Mouse (Mus musculus) liver, embryonic 14.5 days (tissue): ENCODE results near the gene Dnaaf2. TPM values are rescaled to one million over a fixed set of nuclear protein-coding genes. Genes with fewer than 3 reads are reported as not detected.

ENCODE experiments used
- ATAC-seq: fragments of 200-750 bp; cut with Nextera tagmentation; 2 replicates; pipeline ENCODE4 v1.8.0; 2017; ENCODE audit warnings: moderate number of reproducible peaks, mild to moderate bottlenecking, moderate library complexity; ENCODE audit not compliant: insufficient read depth
- DNase-seq, 3 experiments: peaks; one replicate each; pipeline ENCODE4 v3.0.0-alpha.2; 2012 to 2013; ENCODE audit warnings: low read depth in 3 of 3, low spot score in 3 of 3
- H3K27ac ChIP-seq: fragments of 300-500 bp; sonication (generic); 2 replicates; pipeline ENCODE4 v1.5.1; 2014; ENCODE audit warnings: moderate library complexity, mild to moderate bottlenecking, control low read depth, inconsistent platforms
- H3K27me3 ChIP-seq: fragments of 300-500 bp; sonication (generic); 2 replicates; pipeline ENCODE4 v1.6.1; 2014; ENCODE audit warnings: mild to moderate bottlenecking, low read length, moderate library complexity; ENCODE audit not compliant: control insufficient read depth, insufficient read depth
- H3K36me3 ChIP-seq: fragments of 300-500 bp; sonication (generic); replicated peaks from 2 replicates; pipeline ENCODE4 v1.6.1; 2014; ENCODE audit warnings: low read depth; ENCODE audit not compliant: control insufficient read depth, insufficient read depth
- H3K4me1 ChIP-seq, 2 experiments: fragments of 200-500 bp in 1 of 2; fragments of 300-500 bp in 1 of 2; sonication (generic) in 1 of 2; replicated peaks; 2 replicates each; pipeline ENCODE4 v1.6.1; 2012 to 2014; ENCODE audit warnings: antibody characterized with exemption in 1 of 2, inconsistent platforms in 1 of 2, low read length in 1 of 2; ENCODE audit not compliant: control insufficient read depth in 2 of 2, insufficient read depth in 2 of 2
- H3K4me2 ChIP-seq: fragments of 300-500 bp; sonication (generic); 2 replicates; pipeline ENCODE4 v1.6.1; 2014; ENCODE audit warnings: low read depth, mild to moderate bottlenecking, control low read depth, moderate library complexity
- H3K4me3 ChIP-seq, 2 experiments: fragments of 200-500 bp in 1 of 2; fragments of 300-500 bp in 1 of 2; sonication (generic) in 1 of 2; 2 replicates each; pipeline ENCODE4 v1.5.1; 2012 to 2014; ENCODE audit warnings: low read depth in 2 of 2, low read length in 2 of 2, mild to moderate bottlenecking in 2 of 2, control low read depth in 1 of 2, inconsistent platforms in 1 of 2, moderate library complexity in 1 of 2; ENCODE audit not compliant: insufficient read depth in 1 of 2
- H3K9ac ChIP-seq: fragments of 300-500 bp; sonication (generic); replicated peaks from 2 replicates; pipeline ENCODE4 v1.6.1; 2014; ENCODE audit warnings: mild to moderate bottlenecking, control low read depth, moderate library complexity
- H3K9me3 ChIP-seq: fragments of 300-500 bp; sonication (generic); 2 replicates; pipeline ENCODE4 v1.6.1; 2016; ENCODE audit warnings: low read length, mixed read lengths; ENCODE audit not compliant: control insufficient read depth
- CTCF ChIP-seq: IDR thresholded peaks from 2 replicates; pipeline ENCODE4 v1.5.1; 2016; ENCODE audit warnings: antibody characterized with exemption, low read depth, control low read depth
- EP300 ChIP-seq: IDR thresholded peaks from 2 replicates; pipeline ENCODE4 v1.6.1; 2016; ENCODE audit warnings: antibody characterized with exemption, low read depth
- WGBS: fragments of 180-500 bp; shearing (Covaris S2); extraction: QIAGEN DNeasy Blood & Tissue Kit; methylation state at CpG from one replicate; pipeline ENCODE4 v1.1.7; 2014; ENCODE audit not compliant: insufficient replicate concordance; 5-methylcytosine and 5-hydroxymethylcytosine counted together
- polyA plus RNA-seq, 2 experiments: library from polyadenylated mRNA; depleted of rRNA in 1 of 2; stranded (reverse) in 1 of 2; unstranded in 1 of 2; fragments of >200 nt; fragmentation: Nextera tagmentation in 1 of 2; extraction: Ambion mirVana in 1 of 2; gene quantifications; 2 replicates each; pipeline versions ENCODE4 v1.2.1 to v1.2.3; 2012 to 2014

Dnaaf2 gene
- polyA plus RNA-seq, 2 experiments = 2.8 to 2.9 TPM

GRCm38 (mm10) chr12:69190522-69190921 is 7.7 kb downstream of the Dnaaf2 start:
- Histone ChIP-seq H3K4me2 (no peak overlapping the region), H3K36me3 (peaks cover 27% of the 10 kb centered on the region), H3K27ac (no peak overlapping the region), H3K27me3 (no peaks in the 10 kb centered on the region), H3K4me3 (no peak overlapping the region), H3K4me1 (peaks cover 8 to 12% of the 10 kb centered on the region in 2 experiments), H3K9ac (no peak overlapping the region), H3K9me3 (no peaks in the 10 kb centered on the region)
- DNase-seq (no peak), ATAC-seq (no peak)
- TF ChIP-seq EP300 (no peak), CTCF (peak; percentile 45)
- WGBS = 90% methylated on average over 1 of the region's 1 CpGs

- Histone ChIP-seq H3K4me1 (peaks cover 13 to 17% of the 10 kb centered on the region in 2 experiments), H3K4me3 (no peak overlapping the region), H3K9me3 (no peaks in the 10 kb centered on the region), H3K27me3 (no peaks in the 10 kb centered on the region), H3K36me3 (peaks cover 27% of the 10 kb centered on the region), H3K27ac (no peak overlapping the region), H3K4me2 (no peak overlapping the region), H3K9ac (no peak overlapping the region)
- ATAC-seq = no peak
- DNase-seq = no peak
- TF ChIP-seq CTCF (no peak), EP300 (no peak)
- 83% methylated on average over 9 of the region's 9 CpGs for WGBS
Measured at GRCm38 (mm10) chr12:69190074-69190473, 8.2 kb downstream of the Dnaaf2 start.

GRCm38 (mm10) chr12:69186811-69187471 is 11.3 kb downstream of the Dnaaf2 start:
- no peak for ATAC-seq
- H3K4me1 ChIP-seq = peaks cover 13 to 15% of the 10 kb centered on the region in 2 experiments
- 57% methylated on average over 5 of the region's 5 CpGs for WGBS
- H3K27ac ChIP-seq = peak overlapping the region; percentile 9; the same call in 1 of the 2 replicates
- TF ChIP-seq CTCF (no peak), EP300 (no peak)
- no peak for DNase-seq
- no peaks in the 10 kb centered on the region for H3K27me3 ChIP-seq
- peak overlapping the region in 1 of 2 experiments; percentile 12; a peak in 3 of 4 replicates for H3K4me3 ChIP-seq
- no peak overlapping the region; the same call in 1 of the 2 replicates for H3K9ac ChIP-seq
- H3K36me3 ChIP-seq = peaks cover 28% of the 10 kb centered on the region
- no peaks in the 10 kb centered on the region for H3K9me3 ChIP-seq
- H3K4me2 ChIP-seq = peak overlapping the region; percentile 39

- no peak for ATAC-seq
- Histone ChIP-seq H3K9me3 (no peaks in the 10 kb centered on the region), H3K4me3 (peak overlapping the region; percentile 71 to 81), H3K4me1 (peaks cover 13 to 15% of the 10 kb centered on the region in 2 experiments), H3K9ac (peak overlapping the region; percentile 89), H3K27ac (peak overlapping the region; percentile 80; the same call in 1 of the 2 replicates), H3K36me3 (peaks cover 19% of the 10 kb centered on the region), H3K4me2 (peak overlapping the region; percentile 86), H3K27me3 (no peaks in the 10 kb centered on the region)
- 32% methylated on average over 7 of the region's 7 CpGs for WGBS
- TF ChIP-seq CTCF (no peak), EP300 (no peak)
- DNase-seq = no peak
Measured at GRCm38 (mm10) chr12:69185371-69185770, 12.9 kb downstream of the Dnaaf2 start.

GRCm38 (mm10) chr12:69184342-69185295 is 13.6 kb downstream of the Dnaaf2 start:
- Histone ChIP-seq H3K9ac (peak overlapping the region; percentile 89), H3K9me3 (no peaks in the 10 kb centered on the region), H3K4me2 (peak overlapping the region; percentile 86), H3K27me3 (no peaks in the 10 kb centered on the region), H3K4me1 (peaks cover 13 to 15% of the 10 kb centered on the region in 2 experiments), H3K4me3 (peak overlapping the region; percentile 71 to 81), H3K36me3 (peaks cover 11% of the 10 kb centered on the region), H3K27ac (peak overlapping the region; percentile 80)
- DNase-seq (peak in 1 of 3 experiments; percentile 28), ATAC-seq (peak; percentile 56)
- TF ChIP-seq EP300 (no peak), CTCF (no peak)
- WGBS = under 1% methylated on average over 83 of the region's 86 CpGs
